Mouse (Mus musculus) C2C12 (cell line): ENCODE measurements around the gene Unc5b. TPM values are rescaled to one million over a fixed set of nuclear protein-coding genes. Genes with fewer than 3 reads are reported as not detected.

Experiments used
- H3K27me3 ChIP-seq: one replicate; pipeline ENCODE4 v1.6.1; 2011; ENCODE audit not compliant: control insufficient read depth, insufficient read depth, insufficient read length
- H3K36me3 ChIP-seq: one replicate; pipeline ENCODE4 v1.6.1; 2011; ENCODE audit not compliant: control insufficient read depth, insufficient read depth
- H3K4me3 ChIP-seq: one replicate; pipeline ENCODE4 v1.5.1; 2011; ENCODE audit warnings: mild to moderate bottlenecking, control low read depth; ENCODE audit not compliant: poor library complexity, insufficient read depth, severe bottlenecking
- H3K79me2 ChIP-seq: one replicate; pipeline ENCODE4 v1.6.1; 2011; ENCODE audit not compliant: control insufficient read depth, insufficient read depth
- H3K79me3 ChIP-seq: one replicate; pipeline ENCODE4 v1.6.1; 2011; ENCODE audit warnings: low read depth, control low read depth
- H3ac ChIP-seq: one replicate; pipeline ENCODE3; 2011; ENCODE audit warnings: low read depth; ENCODE audit not compliant: control insufficient read depth, insufficient read length
- CEBPB ChIP-seq: IDR thresholded peaks from one replicate; pipeline ENCODE4 v1.6.1; 2011; ENCODE audit warnings: low read depth, mild to moderate bottlenecking, control low read depth, moderate library complexity
- CTCF ChIP-seq: IDR thresholded peaks from one replicate; pipeline ENCODE4 v1.5.1; 2011; ENCODE audit not compliant: control insufficient read depth, insufficient read depth, insufficient read length
- FOSL1 ChIP-seq: IDR thresholded peaks from one replicate; pipeline ENCODE4 v1.8.0; 2011; ENCODE audit warnings: mild to moderate bottlenecking, low read length; ENCODE audit not compliant: poor library complexity, insufficient read depth, severe bottlenecking
- MAX ChIP-seq: IDR thresholded peaks from one replicate; pipeline ENCODE4 v1.6.1; 2011; ENCODE audit warnings: mild to moderate bottlenecking, control low read depth
- MYOD1 ChIP-seq: IDR thresholded peaks from one replicate; pipeline ENCODE4 v1.6.1; 2011; ENCODE audit warnings: low read depth; ENCODE audit not compliant: control insufficient read depth, insufficient read length
- MYOG ChIP-seq: IDR thresholded peaks from one replicate; pipeline ENCODE4 v1.6.1; 2011; ENCODE audit not compliant: control insufficient read depth, insufficient read length; ENCODE audit errors: extremely low read depth
- USF1 ChIP-seq: IDR thresholded peaks from one replicate; pipeline ENCODE4 v1.6.1; 2011; ENCODE audit warnings: low read depth, mild to moderate bottlenecking, control low read depth, moderate library complexity
- polyA plus RNA-seq: library from polyadenylated mRNA; unstranded; fragments of >200 nt; fragmentation: generic; extraction: Trizol; gene quantifications from one replicate; pipeline ENCODE4 v1.2.1, GENCODE M21; 2012; ENCODE audit warnings: missing spikeins

The Unc5b gene
- polyA plus RNA-seq, 1 experiment, result 142 TPM

DNA sequence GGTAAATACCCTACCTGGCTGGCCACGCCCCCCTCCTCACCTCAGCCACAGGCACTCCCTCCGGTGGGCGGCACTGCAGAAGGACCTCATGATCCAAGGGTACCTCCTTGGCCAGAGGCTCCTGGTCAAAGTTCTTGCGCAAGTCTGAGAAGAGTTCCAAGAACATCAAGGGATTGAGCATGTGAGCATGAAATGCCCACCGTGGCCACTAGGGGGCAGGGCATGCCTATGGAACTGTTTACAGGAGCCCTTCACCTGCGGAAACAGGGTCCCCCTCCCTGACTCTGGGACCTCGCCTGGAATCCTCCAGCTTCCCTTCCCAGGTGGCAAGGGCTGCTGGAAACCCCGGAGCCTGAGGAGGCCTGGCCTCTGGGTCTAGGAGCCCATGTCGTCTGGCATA is 51.8 kb downstream of the Unc5b start:
- Histone ChIP-seq H3K79me2 (peaks cover 68% of the 10 kb centered on the region), H3K27me3 (no peaks in the 10 kb centered on the region), H3K36me3 (peaks cover 81% of the 10 kb centered on the region), H3K4me3 (no peak overlapping the region), H3ac (no peak overlapping the region), H3K79me3 (peaks cover 32% of the 10 kb centered on the region)
- no peak for TF ChIP-seq MAX
- no peak for TF ChIP-seq FOSL1
- TF ChIP-seq CTCF, result peak; percentile 88
- TF ChIP-seq MYOG, result no peak
- TF ChIP-seq CEBPB, result peak; percentile 98
- no peak for TF ChIP-seq USF1
- no peak for TF ChIP-seq MYOD1

- Histone ChIP-seq H3K27me3 (no peaks in the 10 kb centered on the region), H3K79me3 (peaks cover 25% of the 10 kb centered on the region), H3K79me2 (peaks cover 57% of the 10 kb centered on the region), H3K36me3 (peaks cover 92% of the 10 kb centered on the region), H3K4me3 (no peak overlapping the region), H3ac (no peak overlapping the region)
- TF ChIP-seq FOSL1 (no peak), USF1 (no peak), CTCF (no peak), MAX (no peak), MYOG (no peak), MYOD1 (no peak)
These were observed 52.8 kb downstream of the Unc5b start for GRCm38 (mm10) chr10:60778542-60778941.

DNA sequence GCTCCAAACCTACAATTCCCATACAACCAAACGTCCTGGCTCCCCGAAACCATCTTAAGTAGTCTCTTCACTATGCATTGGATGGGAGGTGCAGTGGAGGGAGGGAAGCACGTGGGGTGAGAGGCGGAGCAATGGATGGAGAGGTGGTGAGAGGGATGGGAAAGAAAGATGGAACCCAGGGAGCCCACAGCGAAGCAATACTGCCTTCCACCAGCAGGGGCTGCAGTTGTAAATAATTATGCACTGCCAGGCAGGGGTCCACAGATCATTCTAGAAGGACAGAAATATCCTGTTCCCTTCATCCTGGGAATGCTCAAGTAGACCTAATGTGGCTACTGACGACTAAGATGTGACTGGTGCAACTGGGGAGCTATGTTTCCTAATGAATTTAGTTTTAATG is 55.9 kb downstream of the Unc5b start:
- Histone ChIP-seq H3K79me3 (peaks cover 12% of the 10 kb centered on the region), H3ac (no peak overlapping the region), H3K79me2 (peaks cover 27% of the 10 kb centered on the region), H3K4me3 (no peak overlapping the region), H3K27me3 (no peaks in the 10 kb centered on the region), H3K36me3 (peaks cover 92% of the 10 kb centered on the region)
- TF ChIP-seq MYOD1 (no peak), CTCF (peak; percentile 28)

DNA sequence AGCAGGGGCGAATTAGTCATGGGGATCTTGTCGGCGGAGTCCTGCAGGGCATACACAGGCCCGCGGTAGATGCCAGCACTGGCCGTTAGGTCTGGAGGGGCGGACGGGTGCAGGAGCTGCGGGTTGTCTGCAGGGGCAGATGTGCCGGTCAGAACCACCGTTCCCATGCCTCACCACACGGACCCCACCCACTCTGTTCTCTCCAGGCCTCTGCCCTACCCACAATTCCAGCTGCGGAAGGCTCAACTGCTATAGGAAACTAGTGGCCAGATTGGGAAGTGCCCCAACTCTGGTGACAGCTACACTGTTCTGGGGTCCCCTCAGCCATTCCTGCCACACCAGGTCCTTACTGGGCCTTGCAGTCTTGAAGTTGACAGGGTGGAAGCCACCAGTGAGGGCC is 56.8 kb downstream of the Unc5b start:
- H3ac ChIP-seq, result no peak overlapping the region
- peaks cover 93% of the 10 kb centered on the region for H3K36me3 ChIP-seq
- H3K79me3 ChIP-seq, result peaks cover 8% of the 10 kb centered on the region
- no peaks in the 10 kb centered on the region for H3K27me3 ChIP-seq
- no peak overlapping the region for H3K4me3 ChIP-seq
- H3K79me2 ChIP-seq, result peaks cover 18% of the 10 kb centered on the region
- TF ChIP-seq MYOG (no peak), MAX (no peak), CTCF (no peak), FOSL1 (no peak), CEBPB (no peak), USF1 (no peak), MYOD1 (no peak)

DNA sequence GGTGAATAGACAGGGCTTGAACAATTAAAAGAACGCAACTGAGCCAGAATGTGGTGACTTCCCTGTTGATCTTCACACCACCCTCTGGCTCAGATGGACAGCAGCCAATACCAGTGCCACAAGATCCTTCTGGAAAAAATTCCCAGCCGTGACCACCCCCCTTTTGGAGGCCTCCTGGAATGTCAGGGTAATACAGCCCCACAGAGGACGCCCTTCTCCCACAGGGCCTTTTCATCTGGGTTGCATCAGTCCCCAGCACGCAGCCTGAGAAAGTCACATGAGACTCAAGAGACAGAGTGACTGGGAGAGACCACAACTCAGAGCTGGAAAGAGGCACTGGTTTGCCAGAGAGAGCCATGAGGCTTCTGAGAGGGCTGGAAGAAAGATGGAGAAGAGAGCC is 60.5 kb downstream of the Unc5b start:
- Histone ChIP-seq H3K36me3 (peaks cover 99% of the 10 kb centered on the region), H3K79me3 (peaks cover 3% of the 10 kb centered on the region), H3K27me3 (no peaks in the 10 kb centered on the region), H3K79me2 (no peaks in the 10 kb centered on the region), H3ac (no peak overlapping the region), H3K4me3 (no peak overlapping the region)
- TF ChIP-seq FOSL1, result no peak
- no peak for TF ChIP-seq MAX
- no peak for TF ChIP-seq MYOD1
- TF ChIP-seq USF1, result no peak
- no peak for TF ChIP-seq MYOG
- TF ChIP-seq CTCF, result no peak
- no peak for TF ChIP-seq CEBPB

DNA sequence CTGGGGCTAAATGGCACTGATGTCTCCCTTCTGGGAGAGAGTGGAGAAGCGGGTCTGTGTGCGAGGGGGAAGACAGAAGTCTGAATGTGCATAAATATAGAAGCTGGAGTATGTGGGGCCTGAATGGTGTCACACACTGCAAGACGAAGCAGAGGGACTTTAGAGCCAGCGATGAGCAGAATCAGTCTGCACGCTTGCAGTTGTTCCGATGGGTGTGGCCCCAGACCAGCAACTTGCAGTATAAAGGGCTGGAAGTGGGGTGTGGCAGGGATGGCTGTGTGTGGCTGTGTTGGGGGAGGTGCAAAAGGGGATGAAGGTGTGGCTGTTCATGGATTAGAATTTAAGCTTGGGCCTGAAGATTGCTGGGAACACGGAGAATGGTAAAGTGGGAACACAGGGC is 62.8 kb downstream of the Unc5b start:
- H3K36me3 ChIP-seq, result peaks cover 98% of the 10 kb centered on the region
- TF ChIP-seq CEBPB (no peak), FOSL1 (no peak), MYOD1 (no peak), MYOG (no peak)

More for the DNA sequence above, 62.8 kb downstream of the Unc5b start:
- no peak overlapping the region for H3K4me3 ChIP-seq
- no peaks in the 10 kb centered on the region for H3K79me2 ChIP-seq
- H3K27me3 ChIP-seq, result no peaks in the 10 kb centered on the region
- no peaks in the 10 kb centered on the region for H3K79me3 ChIP-seq
- H3ac ChIP-seq, result no peak overlapping the region
